Mouse (Mus musculus) lung, postnatal 0 days (tissue): ENCODE measurements around the gene Prkar1a. TPM values are rescaled to one million over a fixed set of nuclear protein-coding genes. Genes with fewer than 3 reads are reported as not detected.
"Not testable (repeated sequence)": the region's sequence is repeated elsewhere in the genome, so short reads cannot be mapped to it uniquely, and the experiment has no call there.

ENCODE experiments used
- ATAC-seq: fragments of 200-750 bp; cut with Nextera tagmentation; 2 replicates; pipeline ENCODE4 v1.8.0; 2017; ENCODE audit warnings: moderate library complexity
- DNase-seq: peaks from one replicate; pipeline ENCODE4 v3.0.0-alpha.2; 2016; ENCODE audit warnings: low spot score
- H3K27ac ChIP-seq: fragments of 300-500 bp; sonication (generic); 2 replicates; pipeline ENCODE4 v1.5.1; 2014; ENCODE audit warnings: antibody characterized with exemption, mild to moderate bottlenecking, low read length, mixed read lengths
- H3K27me3 ChIP-seq: fragments of 300-500 bp; sonication (generic); replicated peaks from 2 replicates; pipeline ENCODE4 v1.6.1; 2014; ENCODE audit warnings: low read length, mixed read lengths; ENCODE audit not compliant: insufficient read depth
- H3K36me3 ChIP-seq: fragments of 300-500 bp; sonication (generic); 2 replicates; pipeline ENCODE4 v1.6.1; 2014; ENCODE audit warnings: low read length, mixed read lengths; ENCODE audit not compliant: insufficient read depth
- H3K4me1 ChIP-seq: fragments of 300-500 bp; sonication (generic); 2 replicates; pipeline ENCODE4 v1.6.1; 2014; ENCODE audit warnings: antibody characterized with exemption, low read depth, low read length, mixed read lengths; ENCODE audit not compliant: insufficient read depth
- H3K4me2 ChIP-seq: fragments of 300-500 bp; sonication (generic); replicated peaks from 2 replicates; pipeline ENCODE4 v1.6.1; 2014; ENCODE audit warnings: low read depth, mild to moderate bottlenecking, low read length, moderate library complexity, mixed read lengths
- H3K4me3 ChIP-seq: fragments of 300-500 bp; sonication (generic); 2 replicates; pipeline ENCODE4 v1.5.1; 2014; ENCODE audit warnings: low read depth, low read length
- H3K9ac ChIP-seq: fragments of 300-500 bp; sonication (generic); replicated peaks from 2 replicates; pipeline ENCODE4 v1.6.1; 2014; ENCODE audit warnings: low read depth, mild to moderate bottlenecking
- H3K9me3 ChIP-seq: fragments of 300-500 bp; sonication (generic); 2 replicates; pipeline ENCODE4 v1.6.1; 2016; ENCODE audit warnings: low read length, mixed read lengths
- CTCF ChIP-seq: IDR thresholded peaks from 2 replicates; pipeline ENCODE4 v1.5.1; 2016; ENCODE audit warnings: antibody characterized with exemption, mild to moderate bottlenecking
- EP300 ChIP-seq: IDR thresholded peaks from 2 replicates; pipeline ENCODE4 v1.6.1; 2016; ENCODE audit warnings: antibody characterized with exemption, mild to moderate bottlenecking, control low read depth
- WGBS: fragments of 180-500 bp; shearing (Covaris S2); extraction: QIAGEN DNeasy Blood & Tissue Kit; methylation state at CpG from one replicate; pipeline ENCODE4 v1.1.7; 2014; 5-methylcytosine and 5-hydroxymethylcytosine counted together
- polyA plus RNA-seq: library from polyadenylated mRNA; unstranded; fragments of >200 nt; fragmentation: Nextera tagmentation; extraction: Ambion mirVana; gene quantifications from 2 replicates; pipeline ENCODE4 v1.2.1, GENCODE M21; 2015

Gene Prkar1a
- polyA plus RNA-seq, 1 experiment from 2014 or later: 305 TPM

DNA sequence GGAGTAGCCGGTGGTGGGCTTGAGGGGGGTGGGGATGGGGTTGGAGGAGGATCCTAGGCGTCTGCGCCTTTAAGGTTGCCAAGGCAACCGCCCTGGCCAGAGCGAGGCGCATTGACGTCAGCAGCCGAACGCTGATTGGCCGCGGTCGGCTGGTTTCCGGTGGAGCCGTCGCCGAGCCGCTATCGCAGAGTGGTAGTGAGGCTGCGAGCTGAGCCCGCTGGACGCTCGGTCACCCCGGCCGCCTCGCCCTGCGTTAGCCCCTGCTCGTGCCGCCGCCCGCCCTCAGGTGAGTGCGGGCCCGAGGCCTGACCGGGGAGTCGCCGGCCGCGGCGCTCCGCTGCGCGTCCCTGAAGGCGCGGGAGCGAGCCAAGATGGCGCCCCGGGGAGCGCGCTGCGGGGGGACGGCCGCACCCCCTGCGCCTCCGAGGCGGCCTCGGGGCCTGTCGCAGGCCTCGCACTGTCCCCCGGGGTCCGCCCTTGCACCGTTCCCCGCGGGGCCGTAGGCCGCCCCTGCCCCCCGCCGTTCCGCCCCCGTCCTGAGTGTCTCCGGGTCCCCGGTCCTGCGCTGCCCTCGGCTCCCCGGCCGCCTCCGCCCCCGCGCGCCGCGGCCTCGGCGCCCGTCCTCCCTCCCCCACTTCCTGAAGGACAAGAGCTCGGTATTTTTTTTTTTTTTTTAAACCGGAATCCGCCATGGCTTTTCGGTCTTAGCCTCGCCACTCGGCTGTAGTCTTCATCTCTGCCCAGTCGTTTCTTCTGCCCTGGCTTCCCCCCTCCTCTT, 1.8 kb downstream of the Prkar1a start:
- Histone ChIP-seq H3K27me3 (no peaks in the 10 kb centered on the region), H3K9me3 (no peaks in the 10 kb centered on the region), H3K4me1 (peaks cover 20% of the 10 kb centered on the region; the same call in 1 of the 2 replicates), H3K36me3 (no peaks in the 10 kb centered on the region), H3K4me2 (peak overlapping the region; percentile 86), H3K4me3 (peak overlapping the region; percentile 100), H3K27ac (peak overlapping the region; percentile 97), H3K9ac (peak overlapping the region; percentile 94)
- TF ChIP-seq CTCF: no peak
- no peak for TF ChIP-seq EP300
- peak; percentile 97 for DNase-seq
- ATAC-seq: peak; percentile 94
- under 1% methylated on average over 43 of the region's 90 CpGs for WGBS

DNA sequence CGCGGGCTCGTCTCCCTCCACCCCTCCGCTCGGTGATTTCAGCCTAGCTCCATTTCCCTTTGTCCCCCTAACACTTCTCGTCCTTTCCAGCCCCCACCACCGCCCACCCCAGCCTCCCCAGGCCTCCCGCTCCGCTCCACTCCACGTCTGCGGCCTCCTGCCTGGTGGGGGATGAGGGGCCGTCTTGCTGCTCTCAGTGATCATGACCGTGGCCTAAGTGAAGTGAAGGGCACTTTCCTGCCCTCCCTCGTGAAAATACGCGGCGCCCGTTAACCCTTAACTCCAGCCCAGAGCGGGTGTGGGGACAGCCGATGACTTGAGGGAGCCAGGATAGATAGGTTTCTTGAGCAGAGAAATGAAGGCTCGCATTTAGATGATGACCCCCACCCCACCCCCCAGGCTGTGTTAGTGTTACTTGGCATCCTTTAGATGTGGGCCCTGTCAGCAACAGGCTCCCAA, 2.4 kb downstream of the Prkar1a start:
- H3K27me3 ChIP-seq: no peaks in the 10 kb centered on the region
- no peaks in the 10 kb centered on the region for H3K36me3 ChIP-seq
- H3K4me3 ChIP-seq: peak overlapping the region; percentile 100
- under 1% methylated on average over 21 of the region's 21 CpGs for WGBS
- ATAC-seq (peak; percentile 10), DNase-seq (peak; percentile 65)
- TF ChIP-seq EP300: no peak
- TF ChIP-seq CTCF: no peak
- no peaks in the 10 kb centered on the region for H3K9me3 ChIP-seq
- peaks cover 20% of the 10 kb centered on the region; the same call in 1 of the 2 replicates for H3K4me1 ChIP-seq
- peak overlapping the region; percentile 86 for H3K4me2 ChIP-seq
- peak overlapping the region; percentile 94 for H3K9ac ChIP-seq
- peak overlapping the region; percentile 97 for H3K27ac ChIP-seq

DNA sequence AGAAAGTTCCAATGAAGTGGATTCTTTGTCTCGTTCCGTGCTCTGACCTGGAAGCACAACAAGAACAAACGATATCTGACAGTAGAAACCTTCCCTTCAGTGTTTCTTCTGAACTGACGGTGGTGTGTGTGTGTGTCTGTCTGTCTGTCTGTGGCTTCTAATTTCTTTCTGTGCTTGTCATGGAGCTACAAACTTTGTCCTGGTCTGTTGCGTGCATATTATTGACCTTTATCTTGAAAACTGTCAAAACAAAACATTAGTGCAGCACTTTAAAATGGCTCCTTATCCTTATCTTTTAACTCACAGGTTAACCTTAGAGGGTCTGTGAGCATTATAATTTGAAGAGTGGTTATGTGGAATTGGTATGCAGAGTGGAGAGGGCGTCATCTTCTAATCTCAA, 3.3 kb downstream of the Prkar1a start:
- ATAC-seq: no peak
- Histone ChIP-seq H3K4me2 (peak overlapping the region; percentile 86), H3K36me3 (no peaks in the 10 kb centered on the region), H3K27ac (no peak overlapping the region), H3K27me3 (no peaks in the 10 kb centered on the region), H3K4me1 (peaks cover 20% of the 10 kb centered on the region; the same call in 1 of the 2 replicates), H3K9me3 (no peaks in the 10 kb centered on the region), H3K9ac (peak overlapping the region; percentile 94; the same call in 1 of the 2 replicates), H3K4me3 (peak overlapping the region; percentile 100)
- DNase-seq: no peak
- 20% methylated on average over 6 of the region's 6 CpGs for WGBS
- TF ChIP-seq CTCF (no peak), EP300 (no peak)

DNA sequence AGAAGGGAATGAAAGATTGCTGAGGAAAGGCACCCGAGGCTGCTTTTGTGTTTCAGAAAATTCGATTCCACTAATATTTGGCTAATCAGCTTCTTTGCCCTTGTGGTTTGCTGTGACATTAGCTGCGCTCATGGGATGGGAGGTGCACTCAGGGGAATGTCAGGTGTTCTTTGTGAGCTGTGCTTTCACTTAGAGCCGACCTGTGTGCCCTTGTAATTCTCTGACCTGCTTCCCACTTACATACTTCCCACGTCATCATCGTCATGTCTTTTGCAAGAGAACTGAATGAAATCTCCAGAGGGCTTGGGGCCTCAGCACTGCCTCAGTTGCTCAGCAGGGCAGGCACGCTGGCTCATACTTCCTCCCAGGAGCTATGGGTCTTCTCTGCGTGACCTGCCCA, 4.0 kb downstream of the Prkar1a start:
- WGBS: 54% methylated on average over 8 of the region's 8 CpGs
- Histone ChIP-seq H3K4me2 (peak overlapping the region; percentile 86), H3K4me1 (peaks cover 20% of the 10 kb centered on the region; the same call in 1 of the 2 replicates), H3K36me3 (no peaks in the 10 kb centered on the region), H3K4me3 (no peak overlapping the region), H3K9me3 (no peaks in the 10 kb centered on the region), H3K27me3 (no peaks in the 10 kb centered on the region), H3K9ac (no peak overlapping the region), H3K27ac (no peak overlapping the region)
- DNase-seq (peak; percentile 52), ATAC-seq (no peak)
- TF ChIP-seq EP300: no peak
- TF ChIP-seq CTCF: no peak

DNA sequence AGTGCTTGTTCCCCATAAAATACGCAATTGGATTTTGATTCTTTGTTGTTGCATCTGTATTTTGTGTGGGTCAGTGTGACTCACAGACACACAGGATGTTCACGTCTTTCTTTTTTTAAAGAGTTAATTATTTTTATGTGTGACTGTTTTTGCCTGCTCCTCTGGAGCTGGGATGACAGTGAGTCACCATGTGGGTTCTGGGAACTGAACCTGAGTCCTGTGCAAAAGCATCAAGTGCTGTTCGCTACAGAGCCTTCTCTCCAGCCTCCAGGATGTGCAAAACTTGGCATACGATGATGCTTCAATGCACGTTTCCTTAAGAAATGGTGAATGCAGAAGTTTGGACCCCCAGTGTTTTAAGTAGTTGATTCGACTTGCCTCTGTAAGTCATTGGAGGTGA, 5.4 kb downstream of the Prkar1a start:
- no peak for ATAC-seq
- WGBS: 82% methylated on average over 6 of the region's 6 CpGs

DNA sequence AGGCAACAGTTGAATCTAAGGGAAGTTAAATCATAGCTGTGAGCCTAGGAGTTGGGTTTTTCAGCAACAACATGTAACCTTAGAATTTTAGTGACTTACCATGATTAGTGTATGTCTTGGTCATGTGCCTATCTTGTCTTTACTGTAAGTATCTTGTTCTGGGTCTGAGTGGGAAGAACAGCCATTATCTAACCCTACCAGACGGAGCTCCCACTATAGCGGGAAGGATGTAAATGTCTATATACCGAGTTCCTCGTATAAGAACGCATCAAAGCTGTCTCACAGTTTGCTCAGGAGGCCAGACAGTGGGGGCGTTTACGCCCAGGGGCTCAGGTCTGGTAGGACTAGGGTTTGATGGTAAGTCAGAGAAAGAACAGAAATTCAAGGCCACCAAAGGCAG, 7.0 kb downstream of the Prkar1a start:
- Histone ChIP-seq H3K36me3 (peaks cover 9% of the 10 kb centered on the region), H3K4me2 (no peak overlapping the region), H3K4me1 (peaks cover 7% of the 10 kb centered on the region; the same call in 1 of the 2 replicates), H3K27me3 (no peaks in the 10 kb centered on the region), H3K4me3 (no peak overlapping the region), H3K27ac (no peak overlapping the region), H3K9me3 (no peaks in the 10 kb centered on the region), H3K9ac (no peak overlapping the region)
- 77% methylated on average over 7 of the region's 7 CpGs for WGBS
- DNase-seq: no peak
- TF ChIP-seq EP300: no peak
- no peak for TF ChIP-seq CTCF
- no peak for ATAC-seq

More for the DNA sequence above, 5.4 kb downstream of the Prkar1a start:
- TF ChIP-seq EP300: no peak
- TF ChIP-seq CTCF: no peak
- no peak for DNase-seq
- Histone ChIP-seq H3K36me3 (no peaks in the 10 kb centered on the region), H3K4me2 (no peak overlapping the region), H3K9me3 (no peaks in the 10 kb centered on the region), H3K4me1 (peaks cover 14% of the 10 kb centered on the region; the same call in 1 of the 2 replicates), H3K4me3 (no peak overlapping the region), H3K9ac (no peak overlapping the region), H3K27ac (no peak overlapping the region), H3K27me3 (no peaks in the 10 kb centered on the region)

DNA sequence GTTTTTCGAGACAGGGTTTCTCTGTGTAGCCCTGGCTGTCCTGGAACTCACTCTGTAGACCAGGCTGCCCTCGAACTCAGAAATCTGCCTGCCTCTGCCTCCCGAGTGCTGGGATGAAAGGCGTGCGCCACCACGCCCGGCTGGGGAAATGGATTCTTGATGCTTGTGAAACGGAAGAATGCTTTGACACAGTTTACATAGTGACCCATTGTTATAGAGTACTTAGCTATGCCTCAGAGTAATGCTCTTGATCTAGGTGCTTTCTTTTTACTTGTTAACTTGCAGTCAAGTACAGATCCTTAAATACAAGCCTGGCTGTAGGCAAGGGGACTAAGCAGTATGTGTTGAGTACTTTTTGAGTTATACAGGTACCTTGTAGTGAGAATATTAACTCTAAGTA, 11.3 kb downstream of the Prkar1a start:
- H3K27ac ChIP-seq, H3K4me1 ChIP-seq, H3K4me3 ChIP-seq, H3K4me2 ChIP-seq, H3K9me3 ChIP-seq, H3K27me3 ChIP-seq, H3K9ac ChIP-seq: not testable (repeated sequence)
- ATAC-seq (peak; percentile 52; the same call in 1 of the 2 replicates), DNase-seq (peak; percentile 37)
- peaks cover 27% of the 10 kb centered on the region for H3K36me3 ChIP-seq
- 70% methylated on average over 8 of the region's 8 CpGs for WGBS
